ENCODE assay signal across 17 mouse cellular contexts in the genomic region with DNA sequence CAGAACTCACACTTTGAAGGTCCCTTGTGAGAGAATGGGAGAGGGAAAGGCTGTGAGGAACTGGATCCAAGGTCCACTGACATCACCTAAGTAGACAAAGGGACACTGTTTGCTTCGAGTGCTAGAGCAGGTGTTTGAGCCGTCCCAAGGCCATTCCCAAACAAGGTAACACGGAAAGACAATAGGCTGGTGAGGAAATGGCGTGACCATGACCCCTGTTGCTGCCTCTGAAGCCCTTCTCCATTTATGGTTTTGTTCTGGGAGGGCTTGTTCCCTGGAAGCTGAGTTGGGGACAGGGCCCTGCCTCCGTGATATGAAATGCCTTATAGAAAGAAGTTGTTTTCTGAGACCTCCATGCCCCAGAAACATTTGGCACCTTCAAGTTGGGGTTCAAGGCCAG.
DNase-seq lines count a peak whose midpoint lies in the region; ATAC-seq and TF ChIP-seq lines count a peak whose summit lies in the region.
"Had no signal": no experiment of that assay in that cellular context is flagged by ENCODE, and none has a peak within 500 bp of the region (broad histone marks: within the 10 kb centered on the region; RNA-seq: fewer than 3 reads in every experiment).

No protein-coding gene starts in this region.

- no peak for TF ChIP-seq EP300 in heart, adult 2 months (IDR thresholded peaks at IDR 0.05; ENCODE audit: insufficient read depth, low read depth, low read length)
- TF ChIP-seq EP300 in liver, postnatal 0 days (IDR thresholded peaks at IDR 0.05; ENCODE audit: low read depth): no peak

- H3K4me2 ChIP-seq in liver, postnatal 0 days (ENCODE audit: low read depth, low read length): no peak overlapping the region
- H3K4me2 ChIP-seq: forebrain, embryonic 13.5 days; limb, embryonic 13.5 days; midbrain, embryonic 12.5 days had no signal

- no peaks in the 10 kb centered on the region for H3K9me3 ChIP-seq in liver, postnatal 0 days (ENCODE audit: low read length)
- H3K9me3 ChIP-seq: forebrain, embryonic 13.5 days; limb, embryonic 13.5 days; midbrain, embryonic 12.5 days had no signal

- peak in 1 of 2 experiments; percentile 19 for DNase-seq in heart, adult 2 months
- DNase-seq in heart, adult 8-10 months (ENCODE audit: low spot score): no peak
- DNase-seq in liver, postnatal 0 days: no peak
- DNase-seq in liver: no peak
- peak; percentile 1 for DNase-seq in urinary bladder, postnatal 14 days (ENCODE audit: low spot score)
- no peak for DNase-seq in urinary bladder, postnatal 36 days (ENCODE audit: low spot score in 2 of 2)
- DNase-seq: adrenal gland, postnatal 36 days; cerebellum, postnatal 10 days; kidney, adult 9 months; lung, postnatal 14 days had no signal

- 49% methylated on average over 5 of the region's 5 CpGs for WGBS in heart, adult 2 months
- WGBS in liver, postnatal 0 days (ENCODE audit: insufficient replicate concordance): 66% methylated on average over 5 of the region's 5 CpGs

- intact Hi-C loops in heart, adult 2 months (cut with DNase I): loop anchor here (5.0 to 10.0 kb wide), 2 partner anchors 115 to 408 kb away; no protein-coding TSS in a partner anchor

- no peaks in the 10 kb centered on the region for H3K79me2 ChIP-seq in heart, adult 2 months (replicated peaks; ENCODE audit: control insufficient read depth, insufficient read depth, low read length)

- TF ChIP-seq POLR2A in heart, adult 2 months (IDR thresholded peaks at IDR 0.05; ENCODE audit: insufficient read depth, low read depth, low read length): no peak

- TF ChIP-seq CTCF in heart, adult 2 months (IDR thresholded peaks at IDR 0.05): no peak
- TF ChIP-seq CTCF in liver, postnatal 0 days (IDR thresholded peaks at IDR 0.05; ENCODE audit: low read depth): no peak

- no peak overlapping the region for H3K9ac ChIP-seq in heart, adult 2 months (ENCODE audit: low read depth, low read length)
- H3K9ac ChIP-seq in liver, postnatal 0 days (replicated peaks): no peak overlapping the region
- H3K9ac ChIP-seq: forebrain, embryonic 13.5 days; limb, embryonic 13.5 days; midbrain, embryonic 12.5 days had no signal

- no peaks in the 10 kb centered on the region for H3K27me3 ChIP-seq in heart, adult 2 months (ENCODE audit: control insufficient read depth, insufficient read depth, low read length)
- H3K27me3 ChIP-seq in liver, postnatal 0 days (ENCODE audit: insufficient read depth, low read length): no peaks in the 10 kb centered on the region
- H3K27me3 ChIP-seq: forebrain, embryonic 13.5 days; limb, embryonic 13.5 days; midbrain, embryonic 12.5 days had no signal

- H3K4me1 ChIP-seq in heart, adult 2 months (ENCODE audit: control insufficient read depth, insufficient read depth, low read length): peaks cover 28% of the 10 kb centered on the region
- H3K4me1 ChIP-seq in liver, postnatal 0 days (ENCODE audit: insufficient read depth): peaks cover 11% of the 10 kb centered on the region
- H3K4me1 ChIP-seq: forebrain, embryonic 13.5 days; midbrain, embryonic 12.5 days had no signal

- no peaks in the 10 kb centered on the region for H3K36me3 ChIP-seq in heart, adult 2 months (ENCODE audit: control insufficient read depth, insufficient read depth, low read length)
- H3K36me3 ChIP-seq in liver, postnatal 0 days (replicated peaks; ENCODE audit: insufficient read depth, low read length): no peaks in the 10 kb centered on the region
- H3K36me3 ChIP-seq: limb, embryonic 13.5 days; midbrain, embryonic 12.5 days had no signal

- no peak for ATAC-seq in liver, postnatal 0 days
- no peak for ATAC-seq in CD4-positive, CD25-positive, alpha-beta regulatory T cell, adult 4 months
- ATAC-seq in megakaryocyte progenitor cell, adult 5-6 weeks (replicated peaks; ENCODE audit: poor library complexity): no peak
- ATAC-seq: forebrain, embryonic 13.5 days; hindbrain, embryonic 16.5 days had no signal

- H3K27ac ChIP-seq in heart, adult 2 months: peak overlapping the region; percentile 88
- peak overlapping the region; percentile 49; the same call in 1 of the 2 replicates for H3K27ac ChIP-seq in liver, postnatal 0 days (ENCODE audit: low read depth)
- H3K27ac ChIP-seq: forebrain, embryonic 13.5 days; limb, embryonic 13.5 days; midbrain, embryonic 12.5 days had no signal

- no peak overlapping the region for H3K4me3 ChIP-seq in heart, adult 2 months
- H3K4me3 ChIP-seq in liver, postnatal 0 days (ENCODE audit: low read depth, low read length): no peak overlapping the region
- H3K4me3 ChIP-seq: forebrain, embryonic 13.5 days; limb, embryonic 13.5 days; midbrain, embryonic 12.5 days; myocyte had no signal
